Mouse (Mus musculus) lung, embryonic 14.5 days (tissue): ENCODE measurements at regions not wholly inside any gene's neighbourhood (a gene's known extent, or its start where the extent isn't known, plus 50 kb on each side); places are given as distances from the start of the nearest gene placed in this dataset.
"Not testable (repeated sequence)": the region's sequence is repeated elsewhere in the genome, so short reads cannot be mapped to it uniquely, and the experiment has no call there.

ENCODE experiments used
- ATAC-seq: fragments of 200-750 bp; cut with Nextera tagmentation; 2 replicates; pipeline ENCODE4 v1.8.0; 2017; ENCODE audit warnings: mild to moderate bottlenecking, moderate TSS enrichment, moderate library complexity; ENCODE audit not compliant: insufficient read depth
- DNase-seq: peaks from one replicate; pipeline ENCODE4 v3.0.0-alpha.2; 2015
- H3K27ac ChIP-seq: fragments of 300-500 bp; sonication (generic); 2 replicates; pipeline ENCODE4 v1.5.1; 2014; ENCODE audit warnings: low read depth, mild to moderate bottlenecking, moderate library complexity
- H3K27me3 ChIP-seq: fragments of 300-500 bp; sonication (generic); 2 replicates; pipeline ENCODE4 v1.6.1; 2014; ENCODE audit warnings: low read length, control low read depth; ENCODE audit not compliant: insufficient read depth
- H3K36me3 ChIP-seq: fragments of 300-500 bp; sonication (generic); 2 replicates; pipeline ENCODE4 v1.6.1; 2014; ENCODE audit warnings: control low read depth; ENCODE audit not compliant: insufficient read depth
- H3K4me1 ChIP-seq: fragments of 300-500 bp; sonication (generic); 2 replicates; pipeline ENCODE4 v1.6.1; 2014; ENCODE audit warnings: antibody characterized with exemption, control low read depth; ENCODE audit not compliant: insufficient read depth
- H3K4me2 ChIP-seq: fragments of 300-500 bp; sonication (generic); 2 replicates; pipeline ENCODE4 v1.6.1; 2014; ENCODE audit warnings: mild to moderate bottlenecking
- H3K4me3 ChIP-seq: fragments of 300-500 bp; sonication (generic); 2 replicates; pipeline ENCODE4 v1.5.1; 2014; ENCODE audit warnings: low read depth, low read length
- H3K9ac ChIP-seq: fragments of 300-500 bp; sonication (generic); 2 replicates; pipeline ENCODE4 v1.6.1; 2014
- H3K9me3 ChIP-seq: fragments of 300-500 bp; sonication (generic); 2 replicates; pipeline ENCODE4 v1.6.1; 2016; ENCODE audit warnings: low read depth, low read length, control low read depth
- CTCF ChIP-seq: IDR thresholded peaks from 2 replicates; pipeline ENCODE4 v1.5.1; 2016; ENCODE audit warnings: antibody characterized with exemption, low read depth
- WGBS: fragments of 180-500 bp; shearing (Covaris S2); extraction: QIAGEN DNeasy Blood & Tissue Kit; methylation state at CpG from one replicate; pipeline ENCODE4 v1.1.7; 2014; 5-methylcytosine and 5-hydroxymethylcytosine counted together

DNA sequence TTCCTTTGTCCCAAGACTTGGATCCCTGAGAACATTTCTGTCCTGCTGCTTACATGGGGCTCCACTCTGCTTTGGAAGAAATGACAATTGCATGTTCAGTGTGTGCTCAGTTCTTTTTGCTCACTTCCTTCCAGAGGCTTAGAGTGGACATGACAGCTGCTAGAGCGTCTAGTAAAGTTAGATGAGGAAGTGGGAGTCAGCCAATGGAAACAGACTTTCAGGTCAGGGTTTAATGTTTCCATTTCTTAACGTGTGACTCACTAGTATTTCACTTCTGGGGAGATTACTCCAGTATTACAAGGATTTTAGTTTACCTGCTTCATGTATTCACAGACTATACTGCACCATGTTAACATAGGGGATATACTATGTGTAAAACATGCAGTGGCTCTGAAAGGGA is 759.3 kb upstream of the Gm38303 start:
- DNase-seq (no peak), ATAC-seq (no peak)
- no peak overlapping the region for H3K4me3 ChIP-seq
- H3K27ac ChIP-seq, result no peak overlapping the region
- H3K36me3 ChIP-seq, result no peaks in the 10 kb centered on the region
- no peak overlapping the region for H3K4me2 ChIP-seq
- WGBS, result 49% methylated on average over 2 of the region's 2 CpGs
- no peak for TF ChIP-seq CTCF
- H3K4me1 ChIP-seq, result no peaks in the 10 kb centered on the region
- H3K27me3 ChIP-seq, result no peaks in the 10 kb centered on the region
- H3K9ac ChIP-seq, result no peak overlapping the region
- no peaks in the 10 kb centered on the region for H3K9me3 ChIP-seq

DNA sequence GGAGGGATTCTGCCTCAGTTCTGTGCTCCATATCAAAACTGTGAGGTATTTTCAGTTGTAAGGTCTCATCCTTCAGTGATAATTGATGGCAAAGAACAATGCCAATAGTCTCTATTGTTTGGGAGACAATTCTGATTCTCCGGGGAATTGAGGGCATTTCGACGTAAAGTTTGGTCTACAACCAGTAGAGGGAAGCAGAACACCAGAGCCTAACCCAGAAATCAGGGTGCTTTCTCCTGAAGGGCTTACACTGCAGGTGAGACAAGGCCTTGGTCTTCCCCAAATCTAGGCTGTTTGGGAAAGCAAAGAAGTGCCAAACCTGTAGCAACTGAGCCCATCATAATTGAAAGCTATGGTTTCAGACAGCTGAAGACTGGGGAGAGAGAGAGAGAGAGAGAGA is 758.7 kb upstream of the Gm38303 start:
- Histone ChIP-seq H3K4me1 (no peaks in the 10 kb centered on the region), H3K27ac (no peak overlapping the region), H3K36me3 (no peaks in the 10 kb centered on the region), H3K4me3 (no peak overlapping the region), H3K9me3 (no peaks in the 10 kb centered on the region), H3K4me2 (no peak overlapping the region), H3K27me3 (no peaks in the 10 kb centered on the region), H3K9ac (no peak overlapping the region)
- DNase-seq (no peak), ATAC-seq (no peak)
- 61% methylated on average over 3 of the region's 3 CpGs for WGBS
- no peak for TF ChIP-seq CTCF

DNA sequence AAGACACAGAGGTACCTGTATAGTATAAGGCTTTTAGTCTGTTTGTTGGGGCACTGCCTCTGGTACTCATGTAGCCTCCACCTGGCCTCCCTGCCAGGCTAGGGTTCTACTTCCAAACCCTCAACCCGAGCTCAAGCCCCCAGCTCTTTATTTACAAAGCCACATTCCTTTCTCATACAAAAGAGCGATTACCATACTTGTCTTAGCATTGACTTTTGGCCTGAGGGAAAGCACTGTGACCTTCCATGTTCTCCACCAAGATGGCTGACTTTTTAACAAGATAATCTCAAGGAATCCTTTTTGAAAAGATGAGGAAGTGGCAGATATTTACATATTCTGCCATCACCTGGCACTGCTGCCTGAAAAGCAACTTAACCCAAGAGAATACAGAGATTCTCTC is 747.8 kb upstream of the Gm38303 start:
- no peak for TF ChIP-seq CTCF
- Histone ChIP-seq H3K4me2 (no peak overlapping the region), H3K9me3 (no peaks in the 10 kb centered on the region), H3K4me1 (no peaks in the 10 kb centered on the region), H3K36me3 (no peaks in the 10 kb centered on the region), H3K9ac (no peak overlapping the region), H3K27ac (no peak overlapping the region), H3K4me3 (no peak overlapping the region), H3K27me3 (no peaks in the 10 kb centered on the region)
- DNase-seq, result no peak
- ATAC-seq, result no peak
- 21% methylated on average over 2 of the region's 2 CpGs for WGBS

DNA sequence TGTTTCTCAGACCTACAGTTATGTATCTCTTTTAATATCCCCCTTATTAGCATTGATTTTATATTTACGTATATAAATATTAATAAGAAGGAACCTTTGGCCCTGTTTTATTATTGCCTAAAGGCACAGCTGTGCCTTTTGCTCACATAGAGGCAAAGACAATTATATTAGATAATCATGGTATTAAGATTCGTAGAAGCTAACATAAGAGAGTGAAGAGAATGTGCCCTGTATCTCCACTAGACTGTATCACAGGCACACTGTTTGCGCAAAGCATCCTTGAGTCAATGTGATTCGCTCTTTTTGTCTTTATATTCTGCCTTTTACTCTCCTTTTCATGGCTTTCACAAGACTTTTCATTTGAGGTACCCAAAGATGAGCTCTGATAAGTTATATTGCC is 738.5 kb upstream of the Gm38303 start:
- no peaks in the 10 kb centered on the region for H3K36me3 ChIP-seq
- no peak for TF ChIP-seq CTCF
- ATAC-seq, result no peak
- no peak overlapping the region for H3K9ac ChIP-seq
- no peaks in the 10 kb centered on the region for H3K4me1 ChIP-seq
- H3K9me3 ChIP-seq, result no peaks in the 10 kb centered on the region
- no peak overlapping the region for H3K4me3 ChIP-seq
- WGBS, result 83% methylated on average over 4 of the region's 4 CpGs
- no peak overlapping the region for H3K4me2 ChIP-seq
- H3K27me3 ChIP-seq, result no peaks in the 10 kb centered on the region
- no peak overlapping the region for H3K27ac ChIP-seq
- no peak for DNase-seq

DNA sequence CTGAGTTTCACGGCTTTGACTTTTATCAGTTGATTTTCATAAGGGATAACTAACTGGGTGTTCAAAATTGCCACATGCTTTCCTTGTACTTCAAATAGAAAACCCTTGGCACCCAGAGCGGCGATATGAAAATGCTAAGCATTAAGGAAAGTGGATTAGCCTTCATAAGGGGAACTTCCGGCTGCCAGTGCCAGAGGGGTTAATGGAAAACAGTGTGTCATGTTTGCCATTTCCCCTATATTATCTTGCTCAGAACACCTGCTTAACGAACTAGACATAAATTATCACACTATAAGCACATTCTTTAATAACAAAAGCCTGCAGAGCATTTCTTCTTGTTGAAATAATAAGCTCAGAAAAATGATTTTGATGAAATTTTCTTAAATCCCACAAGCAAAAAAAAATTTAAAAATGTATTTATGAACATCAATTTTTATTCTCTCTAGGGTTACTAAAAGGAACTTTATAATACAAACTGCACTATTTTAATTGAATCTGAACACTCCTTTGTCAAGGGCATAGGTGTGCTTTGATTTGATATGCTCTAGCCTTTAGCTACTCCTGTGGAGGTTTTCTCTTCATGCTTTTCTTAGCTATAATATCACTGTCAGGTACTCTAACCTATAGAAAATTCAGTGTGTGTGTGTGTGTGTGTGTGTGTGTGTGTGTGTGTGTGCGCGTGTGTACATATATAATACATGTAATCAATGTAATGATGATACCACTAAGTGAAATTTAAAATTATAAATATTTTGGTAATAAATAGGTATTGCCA is 699.7 kb upstream of the Gm38303 start:
- WGBS, result 74% methylated on average over 7 of the region's 7 CpGs
- Histone ChIP-seq H3K4me3 (no peak overlapping the region), H3K4me1 (no peaks in the 10 kb centered on the region), H3K27me3 (no peaks in the 10 kb centered on the region), H3K4me2 (no peak overlapping the region), H3K9me3 (no peaks in the 10 kb centered on the region), H3K36me3 (no peaks in the 10 kb centered on the region), H3K9ac (no peak overlapping the region), H3K27ac (no peak overlapping the region)
- ATAC-seq (no peak), DNase-seq (no peak)
- TF ChIP-seq CTCF, result no peak

DNA sequence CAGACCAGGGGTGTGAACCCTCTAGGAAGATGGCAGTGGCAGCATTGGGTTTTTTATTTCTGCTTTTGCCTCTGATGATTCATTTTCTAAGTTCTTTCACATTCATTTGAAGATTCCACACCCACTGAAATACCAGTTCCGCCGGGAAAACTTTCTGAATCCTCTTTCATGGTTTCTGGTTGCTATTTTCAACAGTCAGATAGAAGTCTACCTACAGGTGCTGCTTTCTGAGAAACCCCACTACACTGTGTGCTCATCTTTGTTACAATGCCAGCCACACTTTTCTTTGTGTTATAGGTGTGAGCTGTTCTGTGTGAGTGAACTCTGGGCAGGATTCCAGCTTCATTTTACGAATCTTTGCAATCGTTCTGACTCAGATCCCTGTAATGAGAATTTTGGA is 694.5 kb upstream of the Gm38303 start:
- ATAC-seq, result no peak
- no peak overlapping the region for H3K27ac ChIP-seq
- 72% methylated on average over 4 of the region's 4 CpGs for WGBS
- no peak for TF ChIP-seq CTCF
- H3K9ac ChIP-seq, result no peak overlapping the region
- no peaks in the 10 kb centered on the region for H3K4me1 ChIP-seq
- no peak overlapping the region for H3K4me3 ChIP-seq
- no peaks in the 10 kb centered on the region for H3K36me3 ChIP-seq
- no peaks in the 10 kb centered on the region for H3K27me3 ChIP-seq
- no peak for DNase-seq
- H3K9me3 ChIP-seq, result no peaks in the 10 kb centered on the region
- no peak overlapping the region for H3K4me2 ChIP-seq

DNA sequence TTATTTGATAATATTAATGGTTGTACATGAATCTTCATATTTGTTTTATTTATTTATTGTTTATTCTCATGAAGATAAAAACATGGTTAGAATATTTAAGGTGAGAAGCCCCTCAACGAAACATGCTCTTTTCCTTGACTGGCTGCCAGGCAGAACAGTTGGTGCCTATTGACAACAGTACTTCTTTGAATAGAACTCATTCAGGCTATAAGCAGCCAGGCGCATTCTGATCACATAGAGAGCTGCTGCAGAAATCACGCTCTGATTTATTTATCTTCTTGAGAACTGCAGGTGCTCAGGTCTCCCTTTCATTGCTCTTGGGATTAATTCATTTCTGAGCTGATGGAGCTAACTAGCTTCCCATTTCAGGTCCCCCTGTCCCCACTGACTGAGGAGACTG is 688.9 kb upstream of the Gm38303 start:
- no peaks in the 10 kb centered on the region for H3K4me1 ChIP-seq
- no peak for DNase-seq
- no peaks in the 10 kb centered on the region for H3K27me3 ChIP-seq
- no peaks in the 10 kb centered on the region for H3K36me3 ChIP-seq
- H3K27ac ChIP-seq, result no peak overlapping the region
- no peak for ATAC-seq
- no peaks in the 10 kb centered on the region for H3K9me3 ChIP-seq
- H3K4me2 ChIP-seq, result no peak overlapping the region
- H3K9ac ChIP-seq, result no peak overlapping the region
- WGBS, result 80% methylated on average over 3 of the region's 3 CpGs
- no peak for TF ChIP-seq CTCF
- no peak overlapping the region for H3K4me3 ChIP-seq

DNA sequence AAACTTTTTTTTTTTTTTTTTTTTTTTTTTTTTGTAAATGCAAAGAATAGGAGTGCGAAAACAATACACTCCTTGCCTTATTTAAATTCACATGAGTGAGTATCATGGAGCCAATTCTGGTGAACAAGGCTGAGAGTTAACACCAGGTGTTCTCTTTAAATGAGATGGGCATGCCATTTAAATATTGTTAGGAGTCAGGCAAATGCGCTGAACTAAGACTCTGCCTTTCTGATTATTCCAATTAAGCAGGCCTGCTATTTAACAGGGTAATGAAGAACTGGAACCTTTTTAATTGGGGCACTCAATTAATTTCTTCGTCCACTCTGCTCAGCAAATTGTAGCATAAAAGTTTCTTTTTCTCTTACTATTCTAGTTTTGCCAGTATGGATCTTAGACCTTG is 684.6 kb upstream of the Gm38303 start:
- Histone ChIP-seq H3K4me1 (no peaks in the 10 kb centered on the region), H3K36me3 (no peaks in the 10 kb centered on the region), H3K27me3 (no peaks in the 10 kb centered on the region), H3K4me2 (no peak overlapping the region), H3K9ac (no peak overlapping the region), H3K4me3 (no peak overlapping the region), H3K9me3 (no peaks in the 10 kb centered on the region), H3K27ac (no peak overlapping the region)
- WGBS, result 71% methylated on average over 3 of the region's 3 CpGs
- ATAC-seq, result no peak
- TF ChIP-seq CTCF, result no peak
- no peak for DNase-seq

DNA sequence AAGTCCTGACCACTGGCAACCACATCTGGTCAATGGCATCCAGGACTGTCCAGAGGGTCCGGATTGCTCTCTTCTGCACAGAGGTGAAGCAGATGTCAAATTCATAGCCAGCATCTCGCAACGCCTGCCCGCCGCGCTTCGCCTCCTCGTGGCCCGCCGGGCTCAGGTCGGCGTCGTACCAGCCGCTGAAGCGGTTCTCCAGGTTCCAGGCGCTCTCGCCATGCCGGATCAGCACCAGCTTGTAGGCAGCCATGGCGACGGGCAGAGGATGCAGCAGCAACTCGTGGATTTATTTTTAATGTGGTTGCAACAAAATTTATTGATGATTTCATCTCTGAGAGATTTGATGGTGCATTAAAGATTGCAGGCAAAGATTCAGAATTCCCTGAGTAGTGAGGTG is 679.4 kb upstream of the Gm38303 start:
- not testable (repeated sequence) for H3K4me1 ChIP-seq, H3K9me3 ChIP-seq, H3K27ac ChIP-seq, H3K27me3 ChIP-seq, H3K36me3 ChIP-seq, DNase-seq, ATAC-seq, H3K4me2 ChIP-seq, H3K9ac ChIP-seq, H3K4me3 ChIP-seq
- 90% methylated on average over 6 of the region's 21 CpGs for WGBS
